Mouse (Mus musculus): ENCODE results near the gene Rab39. TPM values are rescaled to one million over a fixed set of nuclear protein-coding genes. Genes with fewer than 3 reads are reported as not detected.

The Rab39 gene
- polyA plus RNA-seq (2015; fragmentation: Illumina TruSeq; extraction: RNeasy Lipid Tissue Mini Kit (QIAGEN cat#74804); ENCODE audit: insufficient read depth, low replicate concordance) = 12.5 TPM

DNA sequence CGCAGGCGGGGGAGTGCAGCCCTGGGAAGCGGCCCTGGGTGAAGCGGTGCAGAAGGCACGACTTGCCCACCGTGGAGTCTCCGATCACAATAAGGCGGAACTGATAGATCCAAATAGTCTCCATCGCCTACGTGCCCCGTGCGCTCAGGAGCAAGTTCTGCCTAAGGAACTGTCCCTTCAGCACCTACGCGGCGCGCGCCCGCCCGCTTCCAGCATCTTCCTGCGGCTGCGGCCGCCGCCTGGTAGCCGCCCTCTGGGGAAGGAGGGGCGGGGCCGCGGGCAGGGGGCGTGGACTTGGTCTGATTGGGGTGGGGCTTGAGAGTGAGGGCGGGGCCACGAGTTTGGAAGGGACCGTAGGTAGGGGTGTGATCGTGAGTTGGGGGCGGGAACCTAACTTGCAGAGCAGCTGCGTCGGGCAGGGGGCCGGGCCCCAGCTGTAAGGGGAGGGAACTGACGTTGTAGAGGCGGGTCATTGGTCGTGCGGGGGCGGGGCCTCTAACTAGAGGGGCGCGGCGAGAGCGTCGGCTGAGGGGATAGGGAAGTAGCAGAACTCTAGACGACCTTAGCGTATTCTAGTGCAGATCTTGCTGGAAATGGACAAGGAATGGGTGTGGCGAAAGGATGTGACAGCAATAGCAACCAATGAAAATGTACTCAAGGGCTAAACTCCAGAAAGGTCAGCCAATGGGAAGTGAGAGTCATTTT is at the start of gene Rab39:
Rab39 (minus strand) TSS at position 241 of the 705 bp plus-strand sequence.

DNA sequence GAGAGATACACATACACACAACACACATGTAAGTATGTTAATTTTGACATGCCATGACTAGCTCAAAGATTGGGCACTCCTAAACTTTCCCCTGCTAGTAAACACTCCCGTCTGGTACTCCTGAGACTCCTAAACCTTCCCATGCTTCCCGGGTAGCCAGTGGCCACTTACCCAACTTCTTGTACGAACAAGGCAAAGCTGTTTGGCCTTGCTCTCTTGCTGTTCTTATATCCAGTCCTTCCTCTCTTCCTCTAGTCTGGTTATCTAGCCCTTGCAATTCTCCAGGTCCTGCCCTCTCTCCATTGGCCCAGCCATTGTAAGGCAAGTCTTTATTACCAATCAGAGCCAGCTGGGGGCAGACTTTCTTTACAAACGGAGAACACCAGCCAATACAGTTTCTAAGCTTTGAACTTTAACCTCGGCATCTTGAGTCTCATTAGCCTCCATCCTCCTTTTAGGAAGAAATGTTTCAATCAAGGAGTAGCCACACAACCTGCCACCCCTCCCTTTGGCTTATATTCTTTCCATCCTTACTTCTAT is 36.3 kb downstream of the Rab39 start, which contains the start of gene Cul5:
Cul5 (minus strand) TSS at position 335 of the 540 bp plus-strand sequence.

Other genes with a start within 250 kb of the Rab39 start
- 36.4 TPM for gene Atm, start 169.5 kb downstream of the Rab39 start, polyA plus RNA-seq (2015; fragmentation: Illumina TruSeq; extraction: RNeasy Lipid Tissue Mini Kit (QIAGEN cat#74804); ENCODE audit: insufficient read depth, low replicate concordance)
- 18.6 TPM for gene Npat, start 169.2 kb downstream of the Rab39 start, polyA plus RNA-seq (2015; fragmentation: Illumina TruSeq; extraction: RNeasy Lipid Tissue Mini Kit (QIAGEN cat#74804); ENCODE audit: insufficient read depth, low replicate concordance)
- 43.9 TPM for gene Acat1, start 95.8 kb downstream of the Rab39 start, polyA plus RNA-seq (2015; fragmentation: Illumina TruSeq; extraction: RNeasy Lipid Tissue Mini Kit (QIAGEN cat#74804); ENCODE audit: insufficient read depth, low replicate concordance)
- gene Cul5, start 36.2 kb downstream of the Rab39 start, polyA plus RNA-seq (2015; fragmentation: Illumina TruSeq; extraction: RNeasy Lipid Tissue Mini Kit (QIAGEN cat#74804); ENCODE audit: insufficient read depth, low replicate concordance) = 29.9 TPM
- gene Slc35f2, start 65.3 kb upstream of the Rab39 start, polyA plus RNA-seq (2015; fragmentation: Illumina TruSeq; extraction: RNeasy Lipid Tissue Mini Kit (QIAGEN cat#74804); ENCODE audit: insufficient read depth, low replicate concordance) = 4.8 TPM
- 0.36 TPM for gene Sln, start 143.9 kb upstream of the Rab39 start, polyA plus RNA-seq (2015; fragmentation: Illumina TruSeq; extraction: RNeasy Lipid Tissue Mini Kit (QIAGEN cat#74804); ENCODE audit: insufficient read depth, low replicate concordance)

Data from spleen, adult 10 weeks (tissue).